Mouse (Mus musculus) activated CD4-positive, CD25-positive, alpha-beta regulatory T cell, adult 4 months (primary cell): ENCODE measurements around the gene Erlin1. TPM values are rescaled to one million over a fixed set of nuclear protein-coding genes. Genes with fewer than 3 reads are reported as not detected.

Experiments used
- ATAC-seq: one replicate; pipeline ENCODE4 v1.8.0; 2017
- polyA plus RNA-seq, 2 experiments: library from polyadenylated mRNA; unstranded; fragments of 100-300 nt; shearing (Covaris generic); gene quantifications; one replicate each; pipeline ENCODE4 v1.2.1; 2017

Gene Erlin1
- polyA plus RNA-seq, 2 experiments from 2014 or later: 4.2 to 4.9 TPM

GRCm38 (mm10) chr19:44060226-44060625 lies 9.4 kb downstream of the Erlin1 start:
- no peak for ATAC-seq

- ATAC-seq: no peak
Observed at GRCm38 (mm10) chr19:44055173-44055826, 14.3 kb downstream of the Erlin1 start.

- no peak for ATAC-seq
Observed at GRCm38 (mm10) chr19:44050388-44050787, 19.2 kb downstream of the Erlin1 start.

- no peak for ATAC-seq
Observed at GRCm38 (mm10) chr19:44049282-44049681, 20.3 kb downstream of the Erlin1 start.

- ATAC-seq: no peak
Observed at GRCm38 (mm10) chr19:44045847-44046246, 23.7 kb downstream of the Erlin1 start.

- no peak for ATAC-seq
Observed at GRCm38 (mm10) chr19:44042121-44042520, 27.5 kb downstream of the Erlin1 start.

GRCm38 (mm10) chr19:44033396-44033795 lies 36.2 kb downstream of the Erlin1 start:
- ATAC-seq: no peak

GRCm38 (mm10) chr19:44032046-44032744 lies 37.4 kb downstream of the Erlin1 start:
- ATAC-seq: no peak

- ATAC-seq: no peak
Observed at GRCm38 (mm10) chr19:44030024-44030423, 39.6 kb downstream of the Erlin1 start.

- ATAC-seq: no peak
Observed at GRCm38 (mm10) chr19:44028972-44029371, 40.6 kb downstream of the Erlin1 start, which contains the start of gene Cyp2c23. TSS of gene Cyp2c23 (minus strand) at chr19:44029208.

- ATAC-seq: no peak
Observed at GRCm38 (mm10) chr19:44026956-44027530, 42.5 kb downstream of the Erlin1 start.

GRCm38 (mm10) chr19:44024921-44025585 lies 44.5 kb downstream of the Erlin1 start:
- ATAC-seq: no peak

GRCm38 (mm10) chr19:44023066-44023465 lies 46.5 kb downstream of the Erlin1 start:
- no peak for ATAC-seq

- no peak for ATAC-seq
Observed at GRCm38 (mm10) chr19:44021502-44021901, 48.1 kb downstream of the Erlin1 start.

- no peak for ATAC-seq
Observed at GRCm38 (mm10) chr19:44019739-44020138, 49.8 kb downstream of the Erlin1 start.

GRCm38 (mm10) chr19:44013862-44014261 lies 55.7 kb downstream of the Erlin1 start:
- ATAC-seq: no peak

GRCm38 (mm10) chr19:44008784-44009183 lies 60.8 kb downstream of the Erlin1 start:
- no peak for ATAC-seq

- ATAC-seq: no peak
Observed at GRCm38 (mm10) chr19:44007186-44007585, 62.4 kb downstream of the Erlin1 start.

- ATAC-seq: no peak
Observed at GRCm38 (mm10) chr19:44005025-44005424, 64.6 kb downstream of the Erlin1 start.

- no peak for ATAC-seq
Observed at GRCm38 (mm10) chr19:44004261-44004660, 65.3 kb downstream of the Erlin1 start.

- ATAC-seq: no peak
Observed at GRCm38 (mm10) chr19:44000720-44001119, 68.9 kb downstream of the Erlin1 start.

- no peak for ATAC-seq
Observed at GRCm38 (mm10) chr19:44000061-44000460, 69.5 kb downstream of the Erlin1 start.

- ATAC-seq: no peak
Observed at GRCm38 (mm10) chr19:43998802-43999527, 70.6 kb downstream of the Erlin1 start.
